Mouse (Mus musculus) testis, adult 2 months (tissue): ENCODE measurements around the gene Ccdc117. TPM values are rescaled to one million over a fixed set of nuclear protein-coding genes. Genes with fewer than 3 reads are reported as not detected.

Experiments used
- H3K27ac ChIP-seq: fragments of 200-500 bp; 2 replicates; pipeline ENCODE4 v1.5.1; 2012; ENCODE audit warnings: low read depth, low read length; ENCODE audit not compliant: control insufficient read depth, insufficient read depth
- H3K27me3 ChIP-seq: fragments of 200-500 bp; 2 replicates; pipeline ENCODE4 v1.6.1; 2012; ENCODE audit warnings: mild to moderate bottlenecking, low read length, moderate library complexity; ENCODE audit not compliant: control insufficient read depth, insufficient read depth
- H3K36me3 ChIP-seq: fragments of 200-500 bp; 2 replicates; pipeline ENCODE4 v1.6.1; 2012; ENCODE audit warnings: mild to moderate bottlenecking, low read length; ENCODE audit not compliant: control insufficient read depth, insufficient read depth
- H3K4me1 ChIP-seq: fragments of 200-500 bp; 2 replicates; pipeline ENCODE4 v1.6.1; 2012; ENCODE audit warnings: low read length; ENCODE audit not compliant: control insufficient read depth, insufficient read depth
- H3K4me3 ChIP-seq: fragments of 200-500 bp; 2 replicates; pipeline ENCODE4 v1.5.1; 2012; ENCODE audit warnings: low read depth, mild to moderate bottlenecking, low read length, moderate library complexity, mixed read lengths; ENCODE audit not compliant: control insufficient read depth
- CTCF ChIP-seq: fragments of 200-500 bp; IDR thresholded peaks from 2 replicates; pipeline ENCODE4 v1.5.1; 2012; ENCODE audit warnings: low read depth, mild to moderate bottlenecking, inconsistent platforms, low read length, moderate library complexity; ENCODE audit not compliant: control insufficient read depth, insufficient read depth, insufficient replicate concordance
- POLR2A ChIP-seq: fragments of 200-500 bp; IDR thresholded peaks from 2 replicates; pipeline ENCODE4 v1.6.1; 2012; ENCODE audit warnings: low read depth, mild to moderate bottlenecking, inconsistent platforms, low read length, moderate library complexity; ENCODE audit not compliant: control insufficient read depth
- polyA plus RNA-seq: library from polyadenylated mRNA; depleted of rRNA; stranded (reverse); fragments of >200 nt; gene quantifications from 2 replicates; pipeline ENCODE4 v1.2.3, GENCODE M21; 2012

The Ccdc117 gene
- polyA plus RNA-seq, 1 experiment: 37.6 TPM

DNA sequence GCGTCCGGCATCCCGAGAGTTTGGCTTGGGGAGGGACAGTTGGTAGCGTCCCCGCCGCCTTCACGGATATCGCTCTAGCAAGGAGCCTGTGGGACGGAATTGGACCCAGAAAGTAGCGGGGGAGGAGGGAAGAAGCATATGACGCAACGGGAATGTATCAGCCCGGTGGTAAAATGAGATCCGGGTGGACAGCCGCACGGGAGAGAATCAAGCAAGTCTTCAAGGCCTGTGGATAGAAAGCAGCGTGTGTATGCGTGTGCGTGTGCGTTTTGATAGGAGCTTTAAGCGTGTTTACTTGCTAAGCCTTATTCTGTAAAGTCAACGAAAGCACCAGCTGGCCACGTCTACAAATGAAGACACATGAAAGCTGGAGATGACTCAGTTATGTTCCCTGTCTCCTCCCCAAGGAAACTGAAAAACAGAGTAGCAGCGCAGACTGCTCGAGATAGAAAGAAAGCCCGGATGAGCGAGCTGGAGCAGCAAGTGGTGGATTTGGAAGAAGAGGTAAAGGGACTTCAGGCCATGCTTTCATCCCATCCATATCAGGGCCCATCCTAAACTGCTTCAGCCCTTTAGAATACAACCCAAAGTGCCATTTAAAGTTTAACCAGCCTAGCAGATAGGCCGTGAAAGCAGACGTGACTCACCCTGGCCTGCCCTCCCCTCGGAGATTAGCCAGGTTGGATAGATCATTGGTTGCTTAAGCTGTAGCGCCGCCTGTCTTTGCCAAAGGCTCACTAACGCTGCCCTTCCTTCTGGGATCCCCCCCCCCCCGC is 20.3 kb downstream of the Ccdc117 start:
- Histone ChIP-seq H3K27ac (peak overlapping the region; percentile 73), H3K36me3 (no peaks in the 10 kb centered on the region; the same call in 1 of the 2 replicates), H3K4me1 (peaks cover 4% of the 10 kb centered on the region), H3K4me3 (peak overlapping the region; percentile 89), H3K27me3 (no peaks in the 10 kb centered on the region)
- TF ChIP-seq CTCF (peak; percentile 32; the same call in 1 of the 2 replicates), POLR2A (peak; percentile 27; the same call in 1 of the 2 replicates)

DNA sequence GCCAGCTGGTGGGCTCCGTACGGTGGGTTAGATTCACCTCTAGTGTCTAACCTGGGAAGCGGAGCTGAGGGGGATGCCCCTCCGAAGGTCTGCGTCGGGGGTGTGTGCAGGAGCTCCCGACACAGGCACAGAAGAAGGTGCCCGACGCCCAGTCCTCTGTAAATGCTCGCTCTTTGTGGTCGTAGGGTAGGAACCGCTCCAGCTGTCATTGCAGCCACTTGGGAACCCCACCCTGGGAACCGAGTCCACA is 20.8 kb downstream of the Ccdc117 start:
- peaks cover 4% of the 10 kb centered on the region for H3K4me1 ChIP-seq
- peak overlapping the region; percentile 73 for H3K27ac ChIP-seq
- H3K4me3 ChIP-seq: peak overlapping the region; percentile 89
- H3K36me3 ChIP-seq: no peaks in the 10 kb centered on the region; the same call in 1 of the 2 replicates
- no peak for TF ChIP-seq CTCF
- no peak for TF ChIP-seq POLR2A
- H3K27me3 ChIP-seq: no peaks in the 10 kb centered on the region

DNA sequence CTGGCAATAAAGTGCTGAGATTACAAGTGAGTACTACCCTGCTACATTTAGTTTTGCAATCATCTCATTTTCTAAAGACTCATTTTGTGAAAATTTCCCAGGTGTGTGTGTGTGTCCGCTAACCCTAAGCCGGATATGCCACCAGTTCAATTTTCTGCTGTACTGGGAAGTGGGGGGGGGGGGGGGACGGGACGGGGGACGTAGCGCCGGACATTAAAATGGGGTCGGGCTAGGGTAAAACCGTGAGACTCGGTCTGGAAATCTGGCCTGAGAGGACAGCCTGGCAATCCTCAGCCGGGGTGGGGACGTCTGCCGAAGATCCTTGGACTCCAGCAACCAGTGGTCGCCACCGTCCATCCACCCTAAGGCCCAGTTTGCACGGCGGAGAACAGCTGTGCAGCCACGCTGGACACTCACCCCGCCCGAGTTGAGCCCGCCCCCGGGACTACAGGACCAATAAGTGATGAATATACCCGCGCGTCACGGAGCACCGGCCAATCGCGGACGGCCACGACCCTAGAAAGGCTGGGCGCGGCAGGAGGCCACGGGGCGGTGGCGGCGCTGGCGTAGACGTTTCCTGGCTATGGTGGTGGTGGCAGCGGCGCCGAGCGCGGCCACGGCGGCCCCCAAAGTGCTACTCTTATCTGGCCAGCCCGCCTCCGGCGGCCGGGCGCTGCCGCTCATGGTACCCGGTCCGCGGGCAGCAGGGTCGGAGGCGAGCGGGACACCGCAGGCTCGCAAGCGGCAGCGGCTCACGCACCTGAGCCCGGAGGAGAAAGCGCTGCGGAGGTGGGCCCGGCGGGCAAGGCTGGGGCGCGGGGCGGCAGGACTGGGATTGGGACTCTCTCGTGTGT is 21.3 kb downstream of the Ccdc117 start, which contains the start of gene Xbp1:
Gene Xbp1, plus strand, starts transcription at position 248 of the 854 bp plus-strand sequence.
- Histone ChIP-seq H3K27me3 (no peaks in the 10 kb centered on the region), H3K36me3 (no peaks in the 10 kb centered on the region; the same call in 1 of the 2 replicates), H3K4me3 (peak within 1 kb of the TSS; percentile 89), H3K4me1 (peaks cover 4% of the 10 kb centered on the region), H3K27ac (peak within 1 kb of the TSS; percentile 73)
- no peak for TF ChIP-seq CTCF
- TF ChIP-seq POLR2A: peak; percentile 82

DNA sequence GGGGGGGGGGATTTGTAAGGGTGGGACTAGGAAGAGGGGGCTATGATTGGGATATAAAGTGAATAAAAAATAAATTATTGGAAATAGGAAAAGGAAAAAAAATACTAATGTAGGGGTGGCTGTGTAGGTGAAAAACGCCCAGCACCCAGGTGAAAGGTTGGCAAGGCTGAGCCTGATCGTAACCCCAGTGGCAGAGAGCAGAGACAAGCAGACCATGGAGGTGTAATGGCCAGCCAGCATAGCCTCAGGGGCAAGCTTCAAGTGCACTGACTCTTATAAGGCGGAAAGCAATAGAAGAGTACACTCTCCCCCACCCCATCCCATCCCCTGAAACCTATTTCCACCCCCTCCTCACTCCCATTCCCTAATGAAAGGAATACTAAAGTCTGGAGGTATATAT is 22.3 kb downstream of the Ccdc117 start:
- H3K27ac ChIP-seq: no peak overlapping the region
- no peaks in the 10 kb centered on the region for H3K27me3 ChIP-seq
- no peaks in the 10 kb centered on the region for H3K36me3 ChIP-seq
- H3K4me1 ChIP-seq: peaks cover 4% of the 10 kb centered on the region
- no peak overlapping the region for H3K4me3 ChIP-seq
- TF ChIP-seq POLR2A (no peak), CTCF (no peak)

DNA sequence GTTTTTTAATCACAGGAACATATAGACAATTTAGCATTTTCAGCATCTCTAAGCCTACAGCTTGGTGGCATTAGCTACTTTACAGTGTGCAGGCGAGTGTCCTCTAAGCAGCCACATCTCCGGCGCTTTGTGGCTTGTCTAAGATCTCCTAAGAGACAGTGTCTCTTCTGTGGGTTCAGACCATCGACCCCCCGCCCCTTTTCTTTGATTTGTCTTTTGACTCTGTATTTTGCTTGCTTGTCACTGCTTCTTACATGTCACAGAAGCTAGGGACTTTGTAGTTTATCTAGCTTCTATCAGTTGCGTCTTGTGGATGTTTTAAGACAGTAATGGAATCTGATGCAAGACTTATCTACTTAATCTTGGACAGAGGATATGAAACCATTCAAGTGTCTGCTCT is 24.6 kb downstream of the Ccdc117 start:
- no peaks in the 10 kb centered on the region for H3K27me3 ChIP-seq
- H3K4me1 ChIP-seq: peaks cover 4% of the 10 kb centered on the region
- TF ChIP-seq POLR2A: no peak
- TF ChIP-seq CTCF: no peak
- H3K4me3 ChIP-seq: no peak overlapping the region
- H3K27ac ChIP-seq: no peak overlapping the region
- H3K36me3 ChIP-seq: no peaks in the 10 kb centered on the region

DNA sequence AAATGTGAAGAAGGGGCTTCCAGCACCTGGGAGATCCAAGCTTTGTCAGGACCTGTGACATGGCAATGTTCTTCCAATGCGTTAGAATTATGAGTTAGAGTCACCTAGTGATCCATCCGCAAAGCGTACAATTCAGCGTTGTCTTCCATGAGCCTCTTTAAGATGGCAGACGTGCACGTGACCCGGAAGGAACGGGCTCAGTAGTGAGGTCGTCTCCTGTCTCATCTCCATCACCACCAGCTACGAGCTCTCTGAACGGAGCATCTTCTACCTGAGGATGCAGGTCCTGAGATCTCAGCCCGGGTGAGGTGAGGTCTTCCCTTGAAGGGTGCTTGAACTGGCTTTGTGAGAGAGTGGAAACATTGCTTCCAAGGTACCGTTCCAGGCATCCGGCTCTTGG is 25.4 kb downstream of the Ccdc117 start:
- no peak for TF ChIP-seq CTCF
- TF ChIP-seq POLR2A: no peak
- Histone ChIP-seq H3K4me3 (peak overlapping the region; percentile 39), H3K4me1 (peaks cover 2% of the 10 kb centered on the region; the same call in 1 of the 2 replicates), H3K27ac (no peak overlapping the region), H3K36me3 (no peaks in the 10 kb centered on the region), H3K27me3 (no peaks in the 10 kb centered on the region)

DNA sequence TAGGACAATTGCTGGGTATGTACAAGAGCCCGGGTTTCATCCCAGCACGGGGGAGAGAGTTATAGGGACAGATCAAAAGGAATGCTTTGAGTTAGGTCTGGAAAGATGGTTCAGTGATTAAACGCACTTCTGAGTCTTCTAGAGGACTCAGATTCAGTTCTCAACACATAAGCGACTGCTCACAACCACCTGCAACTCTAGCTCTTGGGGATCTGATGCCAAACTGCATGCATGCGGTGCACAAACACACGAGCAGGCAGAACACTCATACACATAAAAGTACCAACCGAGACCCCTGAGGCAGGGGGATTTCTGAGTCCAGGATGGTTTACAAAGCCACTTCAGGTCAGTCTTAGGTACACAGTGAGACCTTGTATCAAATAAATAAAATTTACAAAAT is 25.8 kb downstream of the Ccdc117 start:
- Histone ChIP-seq H3K4me3 (no peak overlapping the region), H3K27ac (no peak overlapping the region), H3K27me3 (no peaks in the 10 kb centered on the region), H3K4me1 (no peaks in the 10 kb centered on the region), H3K36me3 (no peaks in the 10 kb centered on the region)
- TF ChIP-seq POLR2A (no peak), CTCF (no peak)
